Mouse (Mus musculus) large intestine, adult 2 months (tissue): ENCODE measurements at regions not wholly inside any gene's neighbourhood (a gene's known extent, or its start where the extent isn't known, plus 50 kb on each side); places are given as distances from the start of the nearest gene placed in this dataset.

Experiments used
- DNase-seq: peaks from one replicate; pipeline ENCODE4 v3.0.0-alpha.2; 2012; ENCODE audit warnings: low read depth, low spot score
- WGBS: fragments of 180-500 bp; shearing (Covaris S2); methylation state at CpG from one replicate; pipeline ENCODE4 v1.1.7; 2018; 5-methylcytosine and 5-hydroxymethylcytosine counted together

- DNase-seq, result no peak
- 83% methylated on average over 17 of the region's 17 CpGs for WGBS
These were observed 71.4 kb upstream of the Krr1 start for GRCm38 (mm10) chr10:111900723-111901716.

- DNase-seq, result no peak
- WGBS, result 95% methylated on average over 8 of the region's 8 CpGs
These were observed 68.5 kb upstream of the Krr1 start for GRCm38 (mm10) chr10:111903956-111904355.

- DNase-seq, result no peak
- 37% methylated on average over 5 of the region's 5 CpGs for whole genome bisulfite sequencing
These were observed 64.6 kb upstream of the Krr1 start for GRCm38 (mm10) chr10:111907836-111908235.

- no peak for DNase-seq
These were observed 59.9 kb upstream of the Krr1 start for GRCm38 (mm10) chr10:111912561-111912960.

GRCm38 (mm10) chr10:111913066-111913785 is 59.2 kb upstream of the Krr1 start:
- 82% methylated on average over 20 of the region's 20 CpGs for WGBS
- DNase-seq, result no peak

More at GRCm38 (mm10) chr10:111912561-111912960, 59.9 kb upstream of the Krr1 start:
- 96% methylated on average over 6 of the region's 6 CpGs for WGBS

GRCm38 (mm10) chr10:111914231-111914630 is 58.2 kb upstream of the Krr1 start:
- 95% methylated on average over 4 of the region's 4 CpGs for WGBS

GRCm38 (mm10) chr10:111918071-111918507 is 54.4 kb upstream of the Krr1 start:
- no peak for DNase-seq
- WGBS, result 75% methylated on average over 3 of the region's 3 CpGs

More at GRCm38 (mm10) chr10:111914231-111914630, 58.2 kb upstream of the Krr1 start:
- DNase-seq, result no peak

GRCm38 (mm10) chr10:111919475-111919874 is 53.0 kb upstream of the Krr1 start:
- WGBS, result 90% methylated on average over 2 of the region's 2 CpGs
- no peak for DNase-seq

GRCm38 (mm10) chr10:111921492-111921891 is 51.0 kb upstream of the Krr1 start:
- WGBS, result 92% methylated on average over 9 of the region's 9 CpGs
- no peak for DNase-seq
